Mouse (Mus musculus): ENCODE measurements around the gene Crybg1.

Gene Crybg1

GRCm38 (mm10) chr10:44094794-44095193, 53.9 kb downstream of the Crybg1 start:
- DNase-seq (ENCODE audit: low spot score in 2 of 2) = no peak

GRCm38 (mm10) chr10:44091757-44092156, 56.9 kb downstream of the Crybg1 start:
- no peak for DNase-seq (ENCODE audit: low spot score in 2 of 2)

GRCm38 (mm10) chr10:44080351-44080750, 68.3 kb downstream of the Crybg1 start:
- DNase-seq (ENCODE audit: low spot score in 2 of 2) = no peak

GRCm38 (mm10) chr10:44078799-44079521, 69.7 kb downstream of the Crybg1 start:
- DNase-seq (ENCODE audit: low spot score in 2 of 2) = no peak

- DNase-seq (ENCODE audit: low spot score in 2 of 2) = peak; percentile 54 to 70
These were observed 77.6 kb downstream of the Crybg1 start for GRCm38 (mm10) chr10:44071095-44071494.

- DNase-seq (ENCODE audit: low spot score in 2 of 2) = no peak
These were observed 79.5 kb downstream of the Crybg1 start for GRCm38 (mm10) chr10:44069131-44069530.

GRCm38 (mm10) chr10:44065848-44066360, 82.7 kb downstream of the Crybg1 start:
- DNase-seq (ENCODE audit: low spot score in 2 of 2) = no peak

- DNase-seq (ENCODE audit: low spot score in 2 of 2) = no peak
These were observed 85.7 kb downstream of the Crybg1 start for GRCm38 (mm10) chr10:44062981-44063380.

GRCm38 (mm10) chr10:44050913-44051312, 97.7 kb downstream of the Crybg1 start:
- DNase-seq (ENCODE audit: low spot score in 2 of 2) = no peak

- DNase-seq (ENCODE audit: low spot score in 2 of 2) = no peak
These were observed 103.9 kb downstream of the Crybg1 start for GRCm38 (mm10) chr10:44044727-44045126.

- no peak for DNase-seq (ENCODE audit: low spot score in 2 of 2)
These were observed 105.0 kb downstream of the Crybg1 start for GRCm38 (mm10) chr10:44043630-44044029.

GRCm38 (mm10) chr10:44039185-44039584, 109.5 kb downstream of the Crybg1 start:
- DNase-seq (ENCODE audit: low spot score in 2 of 2) = no peak

GRCm38 (mm10) chr10:44037918-44038544, 110.6 kb downstream of the Crybg1 start:
- no peak for DNase-seq (ENCODE audit: low spot score in 2 of 2)

- no peak for DNase-seq (ENCODE audit: low spot score in 2 of 2)
These were observed 119.1 kb downstream of the Crybg1 start for GRCm38 (mm10) chr10:44029566-44029965.

- peak in 1 of 2 experiments; percentile 24 for DNase-seq (ENCODE audit: low spot score in 2 of 2)
These were observed 121.4 kb downstream of the Crybg1 start for GRCm38 (mm10) chr10:44027226-44027625.

- no peak for DNase-seq (ENCODE audit: low spot score in 2 of 2)
These were observed 122.5 kb downstream of the Crybg1 start for GRCm38 (mm10) chr10:44026105-44026504.

GRCm38 (mm10) chr10:44024705-44025104, 123.9 kb downstream of the Crybg1 start:
- no peak for DNase-seq (ENCODE audit: low spot score in 2 of 2)

- DNase-seq (ENCODE audit: low spot score in 2 of 2) = no peak
These were observed 128.5 kb downstream of the Crybg1 start for GRCm38 (mm10) chr10:44020141-44020540.

GRCm38 (mm10) chr10:44018562-44018961, 130.1 kb downstream of the Crybg1 start:
- no peak for DNase-seq (ENCODE audit: low spot score in 2 of 2)

GRCm38 (mm10) chr10:44015631-44016030, 133.0 kb downstream of the Crybg1 start:
- no peak for DNase-seq (ENCODE audit: low spot score in 2 of 2)

- DNase-seq (ENCODE audit: low spot score in 2 of 2) = no peak
These were observed 134.8 kb downstream of the Crybg1 start for GRCm38 (mm10) chr10:44013885-44014284.

GRCm38 (mm10) chr10:44011408-44011807, 137.2 kb downstream of the Crybg1 start:
- DNase-seq (ENCODE audit: low spot score in 2 of 2) = no peak

- no peak for DNase-seq (ENCODE audit: low spot score in 2 of 2)
These were observed 139.8 kb downstream of the Crybg1 start for GRCm38 (mm10) chr10:44008808-44009207.
